Mouse (Mus musculus): ENCODE measurements at regions not wholly inside any gene's neighbourhood (a gene's known extent, or its start where the extent isn't known, plus 50 kb on each side); places are given as distances from the start of the nearest gene placed in this dataset.

- TF ChIP-seq EP300 (IDR thresholded peaks at IDR 0.05) (no peak), CTCF (IDR thresholded peaks at IDR 0.05) (no peak)
Measured at GRCm38 (mm10) chr2:9646963-9647362, 234.1 kb upstream of the 4930412O13Rik start.
